Mouse (Mus musculus): ENCODE measurements at regions not wholly inside any gene's neighbourhood (a gene's known extent, or its start where the extent isn't known, plus 50 kb on each side); places are given as distances from the start of the nearest gene placed in this dataset.

GRCm38 (mm10) chr10:21785110-21785509 is 96.9 kb upstream of the Sgk1 start:
- TF ChIP-seq CTCF (IDR thresholded peaks at IDR 0.05; ENCODE audit: extremely low read depth, insufficient read length, insufficient replicate concordance, low read depth, low read length) (no peak), POLR2A (IDR thresholded peaks at IDR 0.05; ENCODE audit: low read depth, low read length) (no peak)
